Mouse (Mus musculus): ENCODE measurements around the gene Apip. TPM values are rescaled to one million over a fixed set of nuclear protein-coding genes. Genes with fewer than 3 reads are reported as not detected.
A peak's percentile ranks its signal among the peaks of the same experiment; 100 is the strongest.

The Apip gene
- 10 to 100 TPM; 46.4 to 48.4 TPM for total RNA-seq (2021)

GRCm38 (mm10) chr2:103073219-103073982, at the start of gene Apip, which contains the start of gene Pdhx:
Apip (plus strand) TSS chr2:103073675.
Pdhx (minus strand) TSS chr2:103073513.
- DNase-seq, result peak; percentile 100

DNA sequence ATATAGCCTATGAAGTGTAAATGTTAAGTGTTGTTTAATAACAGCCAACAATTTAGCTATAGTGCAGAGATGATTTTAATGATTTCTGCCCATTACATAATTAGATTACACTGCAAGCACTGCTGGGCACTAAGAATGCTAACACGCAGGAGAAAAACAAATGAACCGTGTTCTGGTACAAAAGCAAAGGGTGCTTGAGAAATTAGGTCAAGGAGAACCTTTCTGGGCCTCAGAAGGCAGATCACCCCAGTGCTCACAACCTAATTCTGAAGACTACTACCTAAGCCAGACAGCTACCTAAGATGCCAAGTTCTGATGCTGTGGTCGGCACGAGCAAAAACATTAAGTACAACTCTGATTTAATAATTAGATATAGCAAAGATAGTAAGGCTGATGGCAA, 35.6 kb upstream of the Apip start:
- no peak for DNase-seq

DNA sequence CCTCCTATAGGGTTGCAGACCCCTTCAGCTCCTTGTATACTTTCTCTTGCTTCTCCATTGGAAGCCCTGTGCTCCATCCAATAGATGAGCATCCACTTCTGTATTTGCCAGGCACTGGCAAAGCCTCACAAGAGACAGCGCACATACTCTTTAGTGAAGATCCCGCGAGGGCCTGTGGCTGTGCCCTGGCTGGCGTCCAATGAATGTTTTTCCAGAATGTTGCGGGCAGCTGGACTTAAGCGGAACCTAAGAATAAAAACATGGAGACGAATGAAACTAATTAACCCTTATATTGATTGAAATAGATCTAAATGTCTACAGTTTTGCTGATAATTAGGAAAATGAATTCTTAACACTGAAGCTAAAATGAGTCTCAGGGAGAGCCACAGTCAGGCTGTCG, 32.6 kb upstream of the Apip start:
- DNase-seq, result peak; percentile 21

- no peak for DNase-seq
Observed at GRCm38 (mm10) chr2:103045286-103045685, 28.2 kb upstream of the Apip start.

DNA sequence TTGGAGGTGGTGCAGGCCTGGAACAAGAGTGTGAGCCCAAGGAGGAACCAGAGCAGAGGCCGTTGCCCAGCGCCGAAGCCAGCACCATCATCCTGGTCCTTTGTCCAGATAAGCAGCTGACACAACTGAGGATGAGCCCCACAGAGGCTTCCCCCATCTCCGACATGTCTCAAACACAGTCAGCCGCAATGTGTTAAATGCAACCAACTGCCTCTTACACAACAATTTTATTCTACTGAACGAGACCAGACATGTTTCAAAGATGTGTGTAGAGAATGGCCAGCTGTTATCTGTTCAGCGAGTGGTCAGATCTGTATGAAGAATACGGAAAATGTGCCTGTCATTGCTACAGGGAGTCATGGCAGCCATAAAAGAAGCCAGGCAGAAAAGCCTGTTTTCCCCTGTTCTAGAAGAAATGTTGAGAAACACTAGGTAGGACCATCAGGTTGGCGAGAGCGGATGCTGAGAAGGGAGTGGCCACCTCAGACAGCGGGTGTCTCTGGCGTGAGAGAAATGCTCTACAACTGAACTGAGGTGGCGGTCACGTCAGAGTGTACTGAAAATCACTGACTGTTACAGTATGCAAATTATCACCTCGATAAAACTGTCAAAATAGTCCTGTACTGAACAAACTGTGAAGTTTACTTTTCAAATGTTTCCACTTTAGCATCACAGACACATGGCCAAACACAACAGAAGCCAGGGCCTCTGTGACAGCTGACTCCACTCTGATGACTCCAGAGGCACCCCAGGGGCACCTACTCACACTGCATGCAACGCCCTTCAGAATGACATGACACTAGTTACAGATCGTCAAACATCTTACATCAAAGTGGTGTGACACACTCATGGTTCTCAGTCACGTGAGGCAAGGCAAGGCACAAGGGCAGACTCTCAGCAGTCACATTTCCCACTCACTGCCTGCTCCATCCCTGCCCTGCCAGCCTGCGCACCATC, 21.3 kb upstream of the Apip start:
- no peak for DNase-seq

GRCm38 (mm10) chr2:103055820-103056219, 17.7 kb upstream of the Apip start:
- no peak for DNase-seq

DNA sequence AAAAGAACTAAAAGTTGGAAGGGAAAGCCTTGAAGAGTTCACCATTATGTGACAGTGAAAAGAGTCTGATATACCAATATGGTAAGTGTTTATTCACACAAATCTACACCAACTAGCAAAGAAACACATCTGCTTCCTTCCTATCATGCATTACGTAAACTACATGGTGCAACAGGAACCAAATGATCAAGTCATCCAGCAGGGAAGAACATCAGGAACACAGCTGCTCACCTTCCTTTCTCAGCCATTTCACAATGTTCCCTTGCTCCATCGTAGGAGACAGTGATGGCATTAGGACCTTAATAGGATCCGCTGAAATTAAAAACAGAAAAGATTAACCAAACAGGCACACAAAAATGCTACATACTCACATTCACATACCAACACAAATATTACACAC, 15.2 kb upstream of the Apip start:
- no peak for DNase-seq

DNA sequence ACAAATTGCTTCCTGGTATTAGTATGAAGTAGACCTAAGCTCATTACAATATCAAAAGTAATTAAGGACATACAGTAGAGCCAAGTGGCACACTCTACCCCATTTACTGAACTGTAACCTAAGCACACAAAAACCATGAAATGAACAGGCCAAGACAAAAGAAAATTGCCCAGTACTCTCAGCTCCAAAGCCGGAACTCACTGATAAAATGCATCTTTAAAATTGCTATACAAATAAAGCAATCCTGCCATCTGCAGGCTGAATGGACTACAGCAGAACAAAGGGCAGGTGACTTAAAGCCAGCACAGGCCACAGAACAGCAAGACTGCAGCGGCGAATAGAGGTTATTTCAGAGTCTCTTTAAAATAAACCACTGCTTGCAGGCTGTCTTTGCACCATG, 10.6 kb upstream of the Apip start:
- DNase-seq, result peak; percentile 56

DNA sequence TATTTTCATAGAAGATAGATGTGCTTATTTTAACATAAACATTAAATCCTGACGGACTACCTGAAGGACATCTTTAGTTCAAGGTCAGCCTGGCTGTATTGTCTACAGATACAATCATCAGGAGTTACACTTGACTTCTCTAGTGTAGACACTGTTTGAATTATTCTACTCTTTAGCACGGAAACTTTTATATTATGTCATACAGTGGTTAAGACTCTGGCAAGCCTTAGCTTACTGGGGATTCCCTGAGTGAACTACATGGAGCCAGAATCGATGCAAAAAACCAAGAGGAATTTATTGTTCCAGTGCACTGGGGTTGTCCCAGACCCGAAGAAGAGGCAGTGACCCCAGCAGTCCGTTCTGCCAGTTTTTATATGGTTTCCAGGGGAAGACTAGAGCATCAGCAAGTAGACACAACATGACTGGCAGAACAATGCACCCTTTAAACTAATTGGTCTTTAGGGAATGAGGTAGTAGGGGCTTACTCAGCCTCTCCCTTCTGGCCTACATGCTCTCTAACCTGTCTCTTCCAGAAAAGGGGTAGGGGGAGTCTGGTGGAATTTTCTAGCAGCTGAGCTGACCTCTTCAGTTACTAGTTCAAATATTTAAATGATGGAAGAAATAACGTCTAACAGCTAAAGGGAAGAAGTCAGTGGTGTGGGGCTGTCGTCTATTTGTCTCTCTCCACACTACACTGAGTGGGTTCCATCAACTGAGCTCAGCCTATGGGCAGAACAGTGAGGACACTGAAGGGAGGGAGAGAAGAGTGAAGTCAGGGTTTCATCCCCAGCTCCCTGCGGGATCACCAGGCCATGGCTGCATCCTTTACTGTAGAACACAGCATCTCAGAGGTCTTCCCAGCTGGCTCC, 6.6 kb upstream of the Apip start:
- no peak for DNase-seq

GRCm38 (mm10) chr2:103067552-103068207, 5.8 kb upstream of the Apip start:
- DNase-seq, result no peak

- DNase-seq, result no peak
Observed at GRCm38 (mm10) chr2:103068602-103069001, 4.9 kb upstream of the Apip start.

- DNase-seq, result no peak
Observed at GRCm38 (mm10) chr2:103069752-103070405, 3.6 kb upstream of the Apip start.

- no peak for DNase-seq
Observed at GRCm38 (mm10) chr2:103070586-103070985, 2.9 kb upstream of the Apip start.

DNA sequence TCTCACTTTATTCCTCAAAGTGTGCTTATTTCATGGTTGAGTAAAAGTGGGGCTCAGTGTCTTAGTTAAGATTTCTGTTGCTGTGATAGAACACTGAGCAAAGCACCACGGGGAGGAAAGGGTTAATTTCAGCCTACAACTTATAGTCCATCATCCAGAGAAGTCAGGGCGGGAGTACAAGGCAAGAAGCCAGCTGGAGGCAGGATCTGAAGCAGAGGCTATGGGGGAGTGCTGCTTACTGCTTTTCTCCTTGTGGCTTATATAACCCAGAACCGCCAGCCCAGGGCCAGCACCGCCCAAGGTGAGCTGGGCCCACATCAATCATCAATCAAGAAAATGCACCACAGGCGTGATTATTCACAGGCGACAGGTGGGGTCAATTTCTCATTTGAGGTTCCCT, 7.6 kb downstream of the Apip start:
- DNase-seq, result no peak

GRCm38 (mm10) chr2:103081706-103082105, 8.2 kb downstream of the Apip start:
- no peak for DNase-seq

- DNase-seq, result peak; percentile 11
Observed at GRCm38 (mm10) chr2:103082853-103083252, 9.4 kb downstream of the Apip start.

DNA sequence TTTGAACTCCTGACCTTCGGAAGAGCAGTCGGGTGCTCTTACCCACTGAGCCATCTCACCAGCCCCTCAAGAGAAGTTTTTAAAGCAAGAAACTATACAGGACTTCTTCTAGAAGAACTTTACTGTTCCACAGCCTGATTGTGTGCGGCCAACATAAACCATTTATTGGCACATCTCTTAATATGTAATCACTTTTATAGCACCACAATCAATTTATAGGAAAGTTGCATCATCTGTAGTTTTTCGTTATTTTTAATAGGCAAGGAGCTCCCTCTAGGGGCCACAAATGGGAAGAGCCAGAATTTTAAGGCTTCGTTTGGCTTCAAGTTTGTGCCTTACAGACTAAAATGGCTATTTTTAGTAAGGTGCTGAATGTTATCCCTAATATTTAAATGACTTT, 11.0 kb downstream of the Apip start:
- DNase-seq, result peak; percentile 12

DNA sequence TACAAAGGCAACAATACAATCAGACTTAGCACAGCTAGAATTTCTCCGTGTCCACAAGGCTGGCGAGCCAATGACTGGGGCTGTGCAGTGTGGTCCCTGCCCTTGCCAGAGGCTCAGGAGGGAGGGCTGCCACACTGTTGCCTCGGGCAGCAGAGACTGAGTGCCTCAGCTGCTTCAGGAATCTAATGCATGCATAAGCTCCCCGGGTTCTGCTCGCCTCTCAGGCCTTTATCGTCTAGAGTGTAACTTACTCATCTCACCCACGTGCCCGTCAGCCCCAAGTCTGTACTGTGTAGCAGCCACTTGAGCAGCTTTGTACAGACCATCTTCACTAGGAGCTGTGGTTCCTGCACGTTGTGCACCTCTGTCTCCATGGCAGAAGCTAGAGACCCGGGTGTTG, 12.2 kb downstream of the Apip start:
- DNase-seq, result no peak

- peak; percentile 22 for DNase-seq
Observed at GRCm38 (mm10) chr2:103086432-103086831, 13.0 kb downstream of the Apip start.

- peak; percentile 13 for DNase-seq
Observed at GRCm38 (mm10) chr2:103088099-103088498, 14.6 kb downstream of the Apip start.

DNA sequence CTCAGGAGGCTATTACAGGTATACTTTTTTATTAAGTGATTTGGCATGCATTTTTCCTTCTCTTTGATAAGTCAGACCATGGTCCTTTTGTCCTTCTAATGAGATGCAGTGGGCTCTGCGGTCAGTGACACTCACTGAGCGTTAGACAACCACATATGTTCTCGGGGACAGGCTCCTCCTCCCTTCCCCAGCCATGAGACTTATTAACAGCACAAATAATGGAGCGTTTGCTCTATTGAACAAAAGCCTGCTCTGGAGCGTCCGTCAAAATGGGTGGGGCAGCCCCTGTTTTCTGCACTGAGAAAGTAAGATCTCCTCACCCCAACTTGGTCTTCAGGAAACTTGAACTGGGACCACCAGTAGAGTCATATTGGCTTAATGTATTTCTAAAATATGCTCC, 16.0 kb downstream of the Apip start:
- no peak for DNase-seq

Data from heart, postnatal 4 days (tissue).